Mouse (Mus musculus) layer of hippocampus, adult 9-10 months (tissue): ENCODE data around the gene Qrich2.
"Not testable (repeated sequence)": the region's sequence is repeated elsewhere in the genome, so short reads cannot be mapped to it uniquely, and the experiment has no call there.

Experiments used
- DNase-seq: peaks from one replicate; pipeline ENCODE4 v3.0.0; 2022; ENCODE audit warnings: low spot score

Gene Qrich2

GRCm38 (mm10) chr11:116412028-116412827, 53.8 kb downstream of the Qrich2 start:
- no peak for DNase-seq

GRCm38 (mm10) chr11:116411582-116411981, 54.5 kb downstream of the Qrich2 start:
- DNase-seq = no peak

DNA sequence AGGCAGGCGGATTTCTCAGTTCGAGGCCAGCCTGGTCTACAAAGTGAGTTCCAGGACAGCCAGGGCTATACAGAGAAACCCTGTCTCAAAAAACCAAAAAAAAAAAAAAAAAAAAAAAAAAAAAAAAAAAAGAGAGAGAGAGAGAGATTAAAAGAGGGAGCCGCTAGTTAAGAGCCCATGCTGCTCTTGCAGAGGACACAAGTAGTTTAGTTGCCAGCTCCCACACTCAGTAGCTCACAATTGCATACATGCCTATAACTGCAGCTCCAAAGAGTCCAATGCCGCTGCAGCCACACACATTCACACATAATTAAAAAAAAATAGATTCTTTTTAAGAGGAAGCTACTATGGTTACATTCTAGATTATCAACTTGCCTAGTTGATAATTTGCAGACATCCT, 55.6 kb downstream of the Qrich2 start:
- not testable (repeated sequence) for DNase-seq

DNA sequence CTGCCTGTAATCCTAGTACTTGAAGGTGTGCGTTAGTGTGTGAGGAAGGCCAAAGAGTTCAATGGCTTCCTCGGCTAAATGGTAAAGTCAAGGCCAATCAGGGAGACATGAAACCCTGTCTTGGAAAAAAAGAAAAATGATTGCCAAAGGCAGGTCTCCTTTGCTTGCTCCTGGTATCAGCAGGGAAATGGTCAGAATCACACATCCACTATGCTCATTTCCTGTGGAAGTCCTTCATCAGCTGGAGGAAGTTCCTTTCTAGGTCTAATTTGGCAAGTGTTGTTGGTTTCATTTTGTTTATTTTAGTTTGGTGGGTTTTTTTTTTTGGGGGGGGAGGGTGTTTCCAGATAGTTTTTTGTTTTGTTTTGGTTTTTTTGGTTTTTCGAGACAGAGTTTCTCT, 57.0 kb downstream of the Qrich2 start:
- no peak for DNase-seq

GRCm38 (mm10) chr11:116406231-116406728, 59.8 kb downstream of the Qrich2 start:
- no peak for DNase-seq

DNA sequence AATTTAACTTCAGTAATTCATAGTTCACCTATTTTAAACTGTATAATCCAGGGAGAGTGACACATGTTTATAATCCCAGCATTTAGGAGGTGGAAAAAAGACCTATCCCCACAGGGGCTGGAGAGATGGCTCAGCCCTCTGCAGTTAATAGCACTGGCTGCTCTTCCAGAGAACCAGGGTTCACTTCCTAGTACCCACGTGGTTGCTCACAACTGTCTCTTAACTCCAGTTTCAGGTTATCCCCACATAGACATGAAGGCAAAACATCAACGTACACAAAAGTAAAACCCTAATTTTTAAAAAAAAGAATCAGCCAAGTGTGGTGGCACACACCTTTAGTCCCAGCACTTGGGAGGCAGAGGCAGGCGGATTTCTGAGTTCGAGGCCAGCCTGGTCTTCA, 60.4 kb downstream of the Qrich2 start:
- no peak for DNase-seq

DNA sequence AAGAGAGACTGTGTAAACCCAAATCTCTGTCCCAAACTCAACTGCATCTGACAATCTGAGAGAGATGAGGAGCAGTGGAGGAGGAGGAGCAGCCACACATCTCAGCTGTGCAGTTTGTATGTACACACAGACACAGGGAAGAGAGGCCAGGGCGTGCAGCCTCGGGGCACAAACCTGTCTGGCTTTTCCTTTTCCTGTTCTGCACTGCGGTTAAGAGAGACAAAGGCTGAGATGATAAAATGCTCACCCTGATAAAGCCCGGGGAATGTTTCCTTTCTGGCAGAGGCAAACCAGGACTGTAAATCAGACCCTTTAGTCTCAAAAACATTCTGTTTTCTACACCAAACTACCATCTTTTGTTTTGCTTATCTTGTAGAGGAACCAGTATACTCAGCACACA, 65.5 kb downstream of the Qrich2 start:
- DNase-seq = no peak

DNA sequence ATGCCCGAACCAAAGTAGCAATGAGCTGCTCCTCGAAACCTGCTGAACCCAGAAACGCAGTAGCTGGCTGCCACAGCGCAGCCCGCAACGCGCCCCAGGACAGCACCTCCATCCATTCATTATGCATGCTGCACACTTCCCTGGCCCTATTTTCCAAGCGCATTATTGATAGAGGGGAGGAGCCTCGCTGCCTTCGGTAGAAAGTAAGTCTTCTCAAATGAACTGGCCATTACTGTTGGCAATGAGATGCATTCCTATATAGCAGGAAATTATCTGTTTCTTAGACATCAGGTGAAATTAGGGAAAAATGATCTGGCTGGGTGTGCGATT, 67.7 kb downstream of the Qrich2 start:
- DNase-seq = no peak

GRCm38 (mm10) chr11:116397517-116398347, 68.3 kb downstream of the Qrich2 start:
- DNase-seq = no peak

DNA sequence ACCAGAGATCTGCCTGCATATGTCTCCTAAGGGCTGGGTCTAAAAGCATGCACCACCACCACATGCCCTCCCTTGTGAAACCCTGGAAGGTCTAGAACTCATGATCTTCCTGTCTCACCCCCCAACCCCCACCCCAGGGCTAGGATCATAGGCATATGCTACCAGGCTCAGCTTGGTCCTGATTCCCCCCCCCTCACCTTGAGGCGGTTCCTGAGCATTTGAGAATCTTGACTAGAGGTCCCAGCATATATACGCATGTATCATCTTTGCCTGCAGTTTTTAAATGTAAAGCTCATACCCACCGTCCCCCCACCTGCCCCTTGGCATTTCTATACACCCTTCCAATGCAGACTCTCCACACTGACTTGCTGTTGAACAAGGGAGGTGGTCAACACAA, 69.1 kb downstream of the Qrich2 start:
- no peak for DNase-seq

DNA sequence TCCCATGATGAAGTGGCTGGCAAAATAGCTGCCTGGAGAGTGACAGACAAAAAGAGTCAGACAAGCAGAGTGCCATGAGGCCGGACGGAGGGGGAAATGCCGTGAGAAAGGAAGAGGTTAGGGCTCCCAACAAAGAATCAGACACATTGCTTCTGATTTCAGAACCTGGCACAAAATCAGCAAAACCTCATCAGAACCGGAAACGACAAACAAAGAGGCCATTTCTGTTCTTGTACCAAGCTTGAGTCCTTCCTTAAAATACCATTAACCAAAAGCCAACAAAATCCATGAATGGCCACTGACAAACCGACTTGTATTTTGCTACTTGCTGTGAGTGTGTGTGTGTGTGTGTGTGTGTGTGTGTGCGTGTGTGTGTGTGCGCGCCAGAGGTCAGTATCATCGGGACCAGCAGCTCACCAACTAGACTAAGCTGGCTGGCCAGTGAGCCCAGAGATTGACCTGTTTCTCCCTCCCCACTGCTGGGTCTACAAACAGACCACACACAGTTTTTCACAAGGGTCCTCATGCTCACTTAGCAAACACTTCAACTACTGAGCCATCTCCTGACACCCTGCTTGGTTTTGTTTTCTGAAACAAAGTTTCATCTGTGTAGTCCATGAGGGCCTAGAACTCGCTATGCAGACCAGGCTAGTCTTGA, 69.6 kb downstream of the Qrich2 start:
- no peak for DNase-seq

GRCm38 (mm10) chr11:116394769-116395168, 71.3 kb downstream of the Qrich2 start:
- no peak for DNase-seq
